Mouse (Mus musculus) heart, embryonic 12.5 days (tissue): Measurements from ENCODE around the gene Wrap53. TPM values are rescaled to one million over a fixed set of nuclear protein-coding genes. Genes with fewer than 3 reads are reported as not detected.
"Not testable (repeated sequence)": the region's sequence is repeated elsewhere in the genome, so short reads cannot be mapped to it uniquely, and the experiment has no call there.

Experiments used
- ATAC-seq: fragments of 200-750 bp; cut with Nextera tagmentation; 2 replicates; pipeline ENCODE4 v1.8.0; 2017; ENCODE audit warnings: moderate TSS enrichment, moderate library complexity; ENCODE audit not compliant: insufficient number of reproducible peaks, low FRiP score
- H3K27ac ChIP-seq: fragments of 300-500 bp; sonication (generic); 2 replicates; pipeline ENCODE4 v1.5.1; 2016; ENCODE audit warnings: mild to moderate bottlenecking, moderate library complexity; ENCODE audit not compliant: poor library complexity, severe bottlenecking
- H3K27me3 ChIP-seq: fragments of 300-500 bp; sonication (generic); replicated peaks from 2 replicates; pipeline ENCODE4 v1.6.1; 2016; ENCODE audit warnings: mild to moderate bottlenecking, moderate library complexity
- H3K36me3 ChIP-seq: fragments of 300-500 bp; sonication (generic); 2 replicates; pipeline ENCODE4 v1.6.1; 2016; ENCODE audit warnings: mild to moderate bottlenecking, moderate library complexity
- H3K4me1 ChIP-seq: fragments of 300-500 bp; sonication (generic); replicated peaks from 2 replicates; pipeline ENCODE4 v1.6.1; 2016; ENCODE audit warnings: mild to moderate bottlenecking
- H3K4me2 ChIP-seq: fragments of 300-500 bp; sonication (generic); 2 replicates; pipeline ENCODE4 v1.6.1; 2016; ENCODE audit warnings: mild to moderate bottlenecking, moderate library complexity
- H3K4me3 ChIP-seq: fragments of 300-500 bp; sonication (generic); 2 replicates; pipeline ENCODE4 v1.5.1; 2016; ENCODE audit warnings: mild to moderate bottlenecking
- H3K9ac ChIP-seq: fragments of 300-500 bp; sonication (generic); 2 replicates; pipeline ENCODE4 v1.6.1; 2016; ENCODE audit warnings: mild to moderate bottlenecking, moderate library complexity
- H3K9me3 ChIP-seq: fragments of 300-500 bp; sonication (generic); replicated peaks from 2 replicates; pipeline ENCODE4 v1.6.1; 2016; ENCODE audit warnings: mild to moderate bottlenecking, moderate library complexity
- WGBS: fragments of 180-500 bp; shearing (Covaris S2); methylation state at CpG from one replicate; pipeline ENCODE4 v1.1.7; 2016; 5-methylcytosine and 5-hydroxymethylcytosine counted together
- polyA plus RNA-seq: library from polyadenylated mRNA; unstranded; fragments of >200 nt; fragmentation: Nextera tagmentation; extraction: Ambion mirVana; gene quantifications from 2 replicates; pipeline ENCODE4 v1.2.1, GENCODE M21; 2016

The Wrap53 gene
- polyA plus RNA-seq, 1 experiment from 2014 or later = 18.7 TPM

GRCm38 (mm10) chr11:69530281-69530680 is 49.8 kb downstream of the Wrap53 start:
- H3K4me1 ChIP-seq, ATAC-seq, H3K36me3 ChIP-seq, H3K9me3 ChIP-seq, H3K27ac ChIP-seq, H3K4me3 ChIP-seq, H3K9ac ChIP-seq, H3K4me2 ChIP-seq: not testable (repeated sequence)
- peaks cover 13% of the 10 kb centered on the region for H3K27me3 ChIP-seq
- WGBS = 87% methylated on average over 3 of the region's 3 CpGs

GRCm38 (mm10) chr11:69528031-69528390 is 52.0 kb downstream of the Wrap53 start:
- no peak for ATAC-seq
- peaks cover 13% of the 10 kb centered on the region for H3K27me3 ChIP-seq
- H3K36me3 ChIP-seq = no peaks in the 10 kb centered on the region
- no peaks in the 10 kb centered on the region for H3K9me3 ChIP-seq
- H3K9ac ChIP-seq = no peak overlapping the region
- H3K4me1 ChIP-seq = peaks cover 3% of the 10 kb centered on the region; the same call in 1 of the 2 replicates
- WGBS = 79% methylated on average over 4 of the region's 4 CpGs
- peak overlapping the region; percentile 73; the same call in 1 of the 2 replicates for H3K4me2 ChIP-seq
- no peak overlapping the region for H3K4me3 ChIP-seq
- no peak overlapping the region for H3K27ac ChIP-seq

- no peak for ATAC-seq
- Histone ChIP-seq H3K9ac (peak overlapping the region; percentile 62; the same call in 1 of the 2 replicates), H3K4me3 (peak overlapping the region; percentile 42), H3K4me1 (peaks cover 3% of the 10 kb centered on the region; the same call in 1 of the 2 replicates), H3K27ac (no peak overlapping the region), H3K9me3 (no peaks in the 10 kb centered on the region), H3K27me3 (peaks cover 13% of the 10 kb centered on the region), H3K36me3 (no peaks in the 10 kb centered on the region), H3K4me2 (peak overlapping the region; percentile 73)
- 14% methylated on average over 30 of the region's 30 CpGs for WGBS
Measured at GRCm38 (mm10) chr11:69527098-69528030, 52.7 kb downstream of the Wrap53 start.

GRCm38 (mm10) chr11:69526631-69527030 is 53.4 kb downstream of the Wrap53 start:
- Histone ChIP-seq H3K9me3 (no peaks in the 10 kb centered on the region), H3K4me2 (peak overlapping the region; percentile 73), H3K36me3 (no peaks in the 10 kb centered on the region), H3K9ac (no peak overlapping the region), H3K4me1 (peaks cover 5% of the 10 kb centered on the region), H3K27ac (no peak overlapping the region), H3K27me3 (peaks cover 13% of the 10 kb centered on the region), H3K4me3 (peak overlapping the region; percentile 42; the same call in 1 of the 2 replicates)
- no peak for ATAC-seq
- 53% methylated on average over 4 of the region's 4 CpGs for WGBS

- H3K27ac ChIP-seq = no peak overlapping the region
- H3K4me2 ChIP-seq = no peak overlapping the region
- no peak overlapping the region for H3K4me3 ChIP-seq
- H3K4me1 ChIP-seq = peaks cover 15% of the 10 kb centered on the region
- no peak for ATAC-seq
- H3K36me3 ChIP-seq = no peaks in the 10 kb centered on the region
- peaks cover 13% of the 10 kb centered on the region for H3K27me3 ChIP-seq
- no peak overlapping the region for H3K9ac ChIP-seq
- H3K9me3 ChIP-seq = no peaks in the 10 kb centered on the region
- WGBS = 86% methylated on average over 9 of the region's 9 CpGs
Measured at GRCm38 (mm10) chr11:69525661-69526060, 54.4 kb downstream of the Wrap53 start.

- Histone ChIP-seq H3K27ac (no peak overlapping the region), H3K4me3 (no peak overlapping the region), H3K4me1 (peaks cover 22% of the 10 kb centered on the region), H3K27me3 (peaks cover 8% of the 10 kb centered on the region; the same call in 1 of the 2 replicates), H3K4me2 (no peak overlapping the region), H3K9ac (no peak overlapping the region), H3K36me3 (no peaks in the 10 kb centered on the region), H3K9me3 (no peaks in the 10 kb centered on the region)
- ATAC-seq = no peak
- 87% methylated on average over 4 of the region's 4 CpGs for WGBS
Measured at GRCm38 (mm10) chr11:69523651-69524050, 56.4 kb downstream of the Wrap53 start.

GRCm38 (mm10) chr11:69521526-69522149 is 58.4 kb downstream of the Wrap53 start:
- peaks cover 19% of the 10 kb centered on the region for H3K4me1 ChIP-seq
- no peak for ATAC-seq
- H3K4me2 ChIP-seq = no peak overlapping the region
- 65% methylated on average over 9 of the region's 9 CpGs for WGBS
- peaks cover 7% of the 10 kb centered on the region; the same call in 1 of the 2 replicates for H3K27me3 ChIP-seq
- no peaks in the 10 kb centered on the region for H3K9me3 ChIP-seq
- H3K27ac ChIP-seq = no peak overlapping the region
- no peak overlapping the region for H3K9ac ChIP-seq
- H3K4me3 ChIP-seq = no peak overlapping the region
- no peaks in the 10 kb centered on the region for H3K36me3 ChIP-seq

- Histone ChIP-seq H3K27me3 (peaks cover 19% of the 10 kb centered on the region), H3K4me3 (no peak overlapping the region), H3K27ac (no peak overlapping the region), H3K36me3 (no peaks in the 10 kb centered on the region), H3K4me2 (no peak overlapping the region), H3K9ac (no peak overlapping the region), H3K4me1 (peaks cover 19% of the 10 kb centered on the region), H3K9me3 (no peaks in the 10 kb centered on the region)
- ATAC-seq = no peak
- 71% methylated on average over 4 of the region's 4 CpGs for WGBS
Measured at GRCm38 (mm10) chr11:69519976-69520375, 60.1 kb downstream of the Wrap53 start.

GRCm38 (mm10) chr11:69516661-69517060 is 63.4 kb downstream of the Wrap53 start:
- Histone ChIP-seq H3K9me3 (no peaks in the 10 kb centered on the region), H3K36me3 (no peaks in the 10 kb centered on the region), H3K4me2 (no peak overlapping the region), H3K4me1 (peaks cover 24% of the 10 kb centered on the region), H3K27ac (no peak overlapping the region), H3K9ac (no peak overlapping the region), H3K27me3 (peaks cover 26% of the 10 kb centered on the region), H3K4me3 (no peak overlapping the region)
- ATAC-seq = no peak
- WGBS = 71% methylated on average over 3 of the region's 3 CpGs

- WGBS = 63% methylated on average over 15 of the region's 15 CpGs
Measured at GRCm38 (mm10) chr11:69516151-69516640, 63.9 kb downstream of the Wrap53 start.

GRCm38 (mm10) chr11:69513840-69514239 is 66.2 kb downstream of the Wrap53 start:
- Histone ChIP-seq H3K27me3 (peaks cover 26% of the 10 kb centered on the region), H3K4me1 (peaks cover 19% of the 10 kb centered on the region), H3K36me3 (no peaks in the 10 kb centered on the region), H3K4me3 (no peak overlapping the region), H3K4me2 (no peak overlapping the region), H3K9me3 (no peaks in the 10 kb centered on the region), H3K27ac (no peak overlapping the region), H3K9ac (no peak overlapping the region)
- no peak for ATAC-seq
- 4% methylated on average over 6 of the region's 6 CpGs for WGBS

More at GRCm38 (mm10) chr11:69516151-69516640, 63.9 kb downstream of the Wrap53 start:
- Histone ChIP-seq H3K4me2 (no peak overlapping the region), H3K36me3 (no peaks in the 10 kb centered on the region), H3K9ac (0 out of 2 replicates have a peak overlapping the region, but pooled peaks have one; percentile 3), H3K9me3 (no peaks in the 10 kb centered on the region), H3K27me3 (peaks cover 26% of the 10 kb centered on the region), H3K4me1 (peaks cover 23% of the 10 kb centered on the region), H3K27ac (no peak overlapping the region), H3K4me3 (no peak overlapping the region)
- ATAC-seq = no peak
